Mouse (Mus musculus) natural killer cell, adult 2 months (primary cell): ENCODE measurements around the gene Clca3a1.

Experiments
- DNase-seq, 2 experiments: peaks; one replicate each; pipeline ENCODE4 v3.0.0; 2022; ENCODE audit warnings: low spot score in 2 of 2

The Clca3a1 gene

GRCm38 (mm10) chr3:144681542-144681941, 79.2 kb downstream of the Clca3a1 start:
- no peak for DNase-seq

- DNase-seq: no peak
Measured at GRCm38 (mm10) chr3:144679701-144680159, 81.0 kb downstream of the Clca3a1 start.
